Mouse (Mus musculus): Measurements from ENCODE around the gene Cse1l. TPM values are rescaled to one million over a fixed set of nuclear protein-coding genes. Genes with fewer than 3 reads are reported as not detected.

Gene Cse1l
- total and polyA plus RNA-seq, 3 experiments: 76.0 to 165 (median 162) TPM

- no peaks in the 10 kb centered on the region for H3K27me3 ChIP-seq (replicated peaks)
These were observed 86.1 kb downstream of the Cse1l start for GRCm38 (mm10) chr2:166991945-166992344.

GRCm38 (mm10) chr2:166995021-166995795 lies 89.4 kb downstream of the Cse1l start:
- peaks cover 50% of the 10 kb centered on the region for H3K79me2 ChIP-seq (replicated peaks; ENCODE audit: control insufficient read depth, extremely low read depth, insufficient read depth, poor library complexity, severe bottlenecking)
- dilution Hi-C loops (cut with MboI; ENCODE audit: extremely low pct_ligation_motif_present, extremely low pct_unique_long_range_greater_than_20kb, low sequenced_read_pairs): no loop called here
- H3K4me2 ChIP-seq (ENCODE audit: insufficient read depth, low read depth, poor library complexity, severe bottlenecking): peak overlapping the region; percentile 100
- peak overlapping the region; percentile 86 for H3K9ac ChIP-seq (ENCODE audit: insufficient read depth, low read depth)
- DNase-seq (ENCODE audit: extremely low read depth): peak; percentile 49
- no peaks in the 10 kb centered on the region for H3K9me3 ChIP-seq (replicated peaks; ENCODE audit: low read length)
- peak; percentile 72 for TF ChIP-seq SIN3A (IDR thresholded peaks at IDR 0.05; ENCODE audit: low read length)
- 0 out of 2 replicates have a peak, but pooled peaks have one; percentile 23 for TF ChIP-seq MAX (IDR thresholded peaks at IDR 0.05; ENCODE audit: low read length)
- TF ChIP-seq MYC (IDR thresholded peaks at IDR 0.05; ENCODE audit: low read depth, low read length): 0 out of 2 replicates have a peak, but pooled peaks have one; percentile 38
- TF ChIP-seq IRF4 (IDR thresholded peaks at IDR 0.05; ENCODE audit: low read depth, low read length): no peak
- no peak for TF ChIP-seq NRF1 (IDR thresholded peaks at IDR 0.05; ENCODE audit: low read depth, low read length)
- TF ChIP-seq PAX5 (IDR thresholded peaks at IDR 0.05; ENCODE audit: low read length): no peak
- no peak for TF ChIP-seq KAT2A (IDR thresholded peaks at IDR 0.05; ENCODE audit: insufficient replicate concordance, low read length)
- peak; percentile 23; the same call in 1 of the 2 replicates for TF ChIP-seq HCFC1 (IDR thresholded peaks at IDR 0.05; ENCODE audit: low read depth, low read length)
- no peak for TF ChIP-seq EP300 (IDR thresholded peaks at IDR 0.05; ENCODE audit: low read length)
- TF ChIP-seq POLR2A (IDR thresholded peaks at IDR 0.05; ENCODE audit: low read depth, low read length): no peak
- 0 out of 2 replicates have a peak, but pooled peaks have one; percentile 32 for TF ChIP-seq NELFE (IDR thresholded peaks at IDR 0.05; ENCODE audit: low read depth, low read length)
- no peak for TF ChIP-seq MEF2A (IDR thresholded peaks at IDR 0.05; ENCODE audit: borderline replicate concordance, low read depth, low read length)
- TF ChIP-seq BHLHE40 (IDR thresholded peaks at IDR 0.05; ENCODE audit: low read depth, low read length): peak; percentile 28; the same call in 1 of the 2 replicates
- TF ChIP-seq UBTF (IDR thresholded peaks at IDR 0.05; ENCODE audit: low read depth, low read length): no peak
- no peak for TF ChIP-seq SMC3 (IDR thresholded peaks at IDR 0.05; ENCODE audit: low read depth, low read length)
- TF ChIP-seq ZKSCAN1 (IDR thresholded peaks at IDR 0.05; ENCODE audit: borderline replicate concordance, low read depth, low read length): no peak
- peak; percentile 45; the same call in 1 of the 2 replicates for TF ChIP-seq ELF1 (IDR thresholded peaks at IDR 0.05; ENCODE audit: low read depth, low read length)
- TF ChIP-seq ZMIZ1 (IDR thresholded peaks at IDR 0.05; ENCODE audit: low read depth, low read length): no peak
- peak; percentile 59; the same call in 1 of the 2 replicates for TF ChIP-seq MAZ (IDR thresholded peaks at IDR 0.05; ENCODE audit: low read depth, low read length)
- TF ChIP-seq USF2 (conservative IDR thresholded peaks at IDR 0.05; ENCODE audit: low read depth, low read length): no peak
- TF ChIP-seq E2F4 (IDR thresholded peaks at IDR 0.05; ENCODE audit: insufficient replicate concordance, low read depth, low read length): no peak
- TF ChIP-seq CHD2 (IDR thresholded peaks at IDR 0.05; ENCODE audit: low read length): no peak
- no peak for TF ChIP-seq TCF12 (IDR thresholded peaks at IDR 0.05; ENCODE audit: low read depth, low read length)
- no peak for TF ChIP-seq RAD21 (IDR thresholded peaks at IDR 0.05; ENCODE audit: low read depth, low read length)
- TF ChIP-seq USF1 (IDR thresholded peaks at IDR 0.05; ENCODE audit: low read depth, low read length): no peak
- no peak for TF ChIP-seq GABPA (IDR thresholded peaks at IDR 0.05; ENCODE audit: insufficient replicate concordance, low read depth, low read length)
- peak overlapping the region; percentile 90 to 93 (median 92) for H3K4me3 ChIP-seq (replicated peaks in 1 of 3; ENCODE audit: low read depth in 2 of 3, low read length in 2 of 3, poor library complexity in 1 of 3)
- peak overlapping the region; percentile 68 for H3K27ac ChIP-seq (ENCODE audit: insufficient read depth, low read depth)
- peaks cover 0 to 2% of the 10 kb centered on the region in 2 experiments for H3K36me3 ChIP-seq (replicated peaks in 1 of 2; ENCODE audit: control insufficient read depth in 1 of 2, insufficient read depth in 1 of 2, low read length in 1 of 2)
- H3K27me3 ChIP-seq (replicated peaks): no peaks in the 10 kb centered on the region
- H3K4me1 ChIP-seq (ENCODE audit: control insufficient read depth in 1 of 2, insufficient read depth in 2 of 2): peaks cover 2 to 40% of the 10 kb centered on the region in 2 experiments; a peak in 2 of 4 replicates
- in situ Hi-C loops (cut with MboI; ENCODE audit: low pct_ligation_motif_present, low pct_unique_long_range_greater_than_20kb, low sequenced_read_pairs): no loop called here

More at GRCm38 (mm10) chr2:166991945-166992344, 86.1 kb downstream of the Cse1l start:
- H3K9ac ChIP-seq (ENCODE audit: insufficient read depth, low read depth): no peak overlapping the region
- H3K79me2 ChIP-seq (replicated peaks; ENCODE audit: control insufficient read depth, extremely low read depth, insufficient read depth, poor library complexity, severe bottlenecking): peaks cover 65% of the 10 kb centered on the region
- H3K36me3 ChIP-seq (replicated peaks in 1 of 2; ENCODE audit: control insufficient read depth in 1 of 2, insufficient read depth in 1 of 2, low read length in 1 of 2): peaks cover 0 to 8% of the 10 kb centered on the region in 2 experiments
- no peak overlapping the region for H3K27ac ChIP-seq (ENCODE audit: insufficient read depth, low read depth)
- H3K9me3 ChIP-seq (replicated peaks; ENCODE audit: low read length): no peaks in the 10 kb centered on the region
- no peak overlapping the region for H3K4me2 ChIP-seq (ENCODE audit: insufficient read depth, low read depth, poor library complexity, severe bottlenecking)
- DNase-seq (ENCODE audit: extremely low read depth): no peak
- H3K4me1 ChIP-seq (ENCODE audit: control insufficient read depth in 1 of 2, insufficient read depth in 2 of 2): peaks cover 2 to 52% of the 10 kb centered on the region in 2 experiments; a peak in 2 of 4 replicates
- in situ Hi-C loops (cut with MboI; ENCODE audit: low pct_ligation_motif_present, low pct_unique_long_range_greater_than_20kb, low sequenced_read_pairs): no loop called here
- no peak overlapping the region for H3K4me3 ChIP-seq (replicated peaks in 1 of 3; ENCODE audit: low read depth in 2 of 3, low read length in 2 of 3, poor library complexity in 1 of 3)
- dilution Hi-C loops (cut with MboI; ENCODE audit: extremely low pct_ligation_motif_present, extremely low pct_unique_long_range_greater_than_20kb, low sequenced_read_pairs): no loop called here
- TF ChIP-seq MAZ (IDR thresholded peaks at IDR 0.05; ENCODE audit: low read depth, low read length) (no peak), POLR2A (IDR thresholded peaks at IDR 0.05; ENCODE audit: low read depth, low read length) (no peak), HCFC1 (IDR thresholded peaks at IDR 0.05; ENCODE audit: low read depth, low read length) (no peak), ZNF384 (IDR thresholded peaks at IDR 0.05; ENCODE audit: low read depth, low read length) (no peak), E2F4 (IDR thresholded peaks at IDR 0.05; ENCODE audit: insufficient replicate concordance, low read depth, low read length) (no peak), MYC (IDR thresholded peaks at IDR 0.05; ENCODE audit: low read depth, low read length) (no peak)
